Mouse (Mus musculus) kidney, adult 11 months (tissue): ENCODE results near the gene Ubn2.
"Not testable (repeated sequence)": the region's sequence is repeated elsewhere in the genome, so short reads cannot be mapped to it uniquely, and the experiment has no call there.

Experiments used
- DNase-seq: peaks from one replicate; pipeline ENCODE4 v3.0.0; 2022

Ubn2 gene

GRCm38 (mm10) chr6:38433261-38434033, at the start of gene Ubn2:
TSS of gene Ubn2 (plus strand) at chr6:38433950.
- peak; percentile 98 for DNase-seq

GRCm38 (mm10) chr6:38389671-38390070, 44.1 kb upstream of the Ubn2 start:
- DNase-seq, result no peak

- DNase-seq, result peak; percentile 12
Measured at GRCm38 (mm10) chr6:38432457-38432856, 1.3 kb upstream of the Ubn2 start.

DNA sequence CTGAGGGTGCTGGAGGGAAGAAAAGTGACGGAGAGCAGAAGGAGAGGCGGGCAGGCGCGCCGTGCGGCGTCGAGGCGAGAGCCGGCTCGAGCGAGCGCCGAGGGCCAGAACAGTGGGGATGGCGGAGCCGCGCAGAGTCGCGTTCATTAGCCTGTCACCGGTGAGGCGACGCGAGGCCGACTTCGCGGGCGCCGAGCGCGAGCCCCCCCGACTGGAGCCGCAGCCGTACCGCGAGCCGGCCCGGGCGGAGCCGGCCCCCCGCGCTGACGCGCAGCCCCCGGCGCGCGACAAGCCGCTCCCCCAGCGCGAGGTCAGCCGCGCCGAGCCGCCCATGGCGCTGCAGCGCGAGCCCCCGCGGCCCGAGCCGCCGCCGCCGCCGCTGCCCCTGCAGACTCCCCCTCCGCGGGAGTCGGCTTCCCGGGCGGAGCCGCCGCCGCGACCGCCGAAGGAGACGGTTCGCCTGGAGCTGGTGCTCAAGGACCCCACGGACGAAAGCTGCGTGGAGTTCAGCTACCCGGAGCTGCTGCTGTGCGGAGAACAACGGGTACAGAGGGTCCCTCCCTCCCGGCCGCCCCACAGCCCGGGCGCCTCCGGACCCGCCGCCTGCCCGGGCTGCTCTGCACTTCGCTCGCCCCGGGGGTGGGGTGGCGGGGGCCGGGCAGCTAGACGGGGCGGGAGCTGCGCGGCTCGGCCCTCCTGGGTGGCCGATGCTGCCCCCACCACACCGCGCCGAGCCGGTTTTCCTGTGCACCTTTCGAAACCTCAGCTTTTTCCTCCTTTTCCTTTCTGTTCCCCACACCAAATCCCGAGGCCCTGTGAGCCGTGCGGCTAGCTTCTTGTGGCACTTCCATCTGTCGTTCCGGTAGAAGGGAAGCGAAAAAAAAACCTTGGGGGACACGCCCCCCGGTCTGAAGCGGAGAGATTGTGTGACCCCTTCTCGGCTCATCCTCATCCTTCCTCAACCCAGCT, 589 bp downstream of the Ubn2 start:
- DNase-seq, result peak; percentile 46

DNA sequence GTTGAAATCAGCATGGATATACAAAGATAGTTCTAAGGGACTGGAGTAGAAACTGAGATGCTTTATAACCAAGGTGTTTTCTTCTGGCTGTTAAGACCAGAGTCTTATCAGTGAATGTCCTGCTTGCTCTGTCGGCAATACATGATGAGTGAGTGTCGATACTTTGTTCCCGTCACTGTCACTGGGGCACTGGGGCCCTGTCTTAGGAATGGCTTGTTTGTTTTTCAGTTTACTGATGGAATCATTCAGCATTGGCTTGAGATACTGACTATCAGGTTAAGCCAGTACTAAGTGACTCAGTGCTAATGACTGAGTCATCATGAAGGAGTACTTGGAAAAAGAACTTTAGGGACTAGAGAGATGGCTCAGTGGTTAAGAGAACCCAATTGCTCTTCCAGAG, 10.1 kb downstream of the Ubn2 start:
- DNase-seq, result no peak

DNA sequence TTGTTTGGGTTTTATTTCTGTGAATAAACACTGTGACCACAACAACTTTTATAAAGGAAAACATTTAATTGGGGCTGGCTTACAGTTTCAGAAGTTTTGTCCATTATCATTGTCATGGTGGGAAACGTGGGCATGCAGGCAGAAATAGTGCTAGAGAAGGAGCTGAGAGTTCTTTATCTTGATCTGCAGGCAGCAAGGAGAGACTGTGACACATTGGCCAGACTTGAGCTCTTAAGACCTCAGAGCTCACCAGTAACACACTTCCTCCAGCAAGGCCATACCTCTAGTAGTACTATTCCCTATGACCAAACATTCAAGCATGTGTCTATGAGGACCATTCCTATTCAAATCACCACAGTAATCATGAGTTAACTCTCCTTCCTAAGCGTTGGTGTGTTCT, 14.5 kb downstream of the Ubn2 start:
- DNase-seq, result no peak

- no peak for DNase-seq
Measured at GRCm38 (mm10) chr6:38453049-38453448, 19.3 kb downstream of the Ubn2 start.

DNA sequence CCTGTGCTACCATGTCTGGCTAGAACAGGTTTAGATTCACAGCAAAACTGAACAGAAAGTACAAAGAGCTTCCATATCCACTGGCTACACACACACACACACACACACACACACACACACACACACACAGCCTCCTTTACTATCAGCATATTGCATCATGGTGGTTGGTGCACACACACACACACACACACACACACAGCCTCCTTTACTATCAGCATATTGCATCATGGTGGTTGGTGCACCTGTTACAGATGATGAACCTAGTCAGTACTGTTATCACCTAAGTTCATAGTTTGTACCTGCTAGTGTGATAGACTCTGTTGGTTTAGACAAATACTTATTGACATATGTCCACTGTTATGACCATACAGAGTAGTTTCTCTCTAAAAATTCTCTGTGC, 22.7 kb downstream of the Ubn2 start:
- not testable (repeated sequence) for DNase-seq

DNA sequence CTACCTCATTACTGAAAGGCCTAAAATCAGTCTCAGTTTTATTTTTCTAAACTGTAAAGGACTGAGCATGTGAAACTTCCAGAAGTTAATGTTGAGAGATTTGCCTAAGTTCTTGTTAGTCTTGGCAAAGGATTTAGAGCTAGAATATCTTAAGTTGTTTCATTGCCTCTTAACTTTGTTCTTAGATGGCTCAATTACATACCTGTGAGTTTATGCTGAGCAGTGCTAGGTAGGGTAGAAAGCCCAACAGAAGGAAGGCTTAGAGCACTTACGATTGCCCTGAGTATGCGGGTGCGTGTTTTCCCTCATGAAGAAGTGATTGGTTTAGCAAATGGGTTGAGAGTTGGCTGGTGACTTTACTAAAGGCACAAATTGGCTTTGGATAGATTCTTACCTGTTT, 24.3 kb downstream of the Ubn2 start:
- DNase-seq, result no peak

- no peak for DNase-seq
Measured at GRCm38 (mm10) chr6:38469591-38469990, 35.8 kb downstream of the Ubn2 start.

DNA sequence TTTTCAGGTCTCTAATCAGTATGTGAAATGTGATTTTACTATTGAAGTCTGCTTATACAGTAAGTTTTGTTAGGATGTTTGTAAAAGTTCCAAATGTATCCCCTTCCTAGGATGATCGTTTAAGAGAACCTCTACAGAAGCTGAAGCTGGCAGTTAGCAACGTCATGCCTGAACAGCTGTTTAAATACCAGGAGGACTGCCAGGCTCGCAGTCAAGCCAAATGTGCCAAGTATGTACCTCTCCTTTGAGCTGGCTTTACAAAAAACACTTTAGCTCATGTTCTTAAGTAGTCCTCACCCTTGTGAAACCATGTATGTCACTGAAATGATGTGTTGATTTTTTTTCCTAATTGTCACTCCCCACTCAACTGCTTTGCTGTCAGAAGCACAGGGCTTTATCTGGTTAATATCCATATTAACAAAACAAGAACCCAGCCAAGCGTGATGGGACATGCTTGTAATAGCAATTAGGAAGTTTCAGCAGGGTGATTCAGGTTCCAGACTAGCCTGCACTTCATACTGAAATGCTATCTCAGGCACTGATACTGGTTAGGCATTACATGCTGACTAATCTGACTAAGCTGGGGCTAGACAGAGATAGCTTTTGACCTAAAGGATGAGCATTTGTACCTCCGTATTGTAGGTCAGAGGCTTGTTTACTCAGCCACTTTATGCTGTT, 48.1 kb downstream of the Ubn2 start:
- peak; percentile 33 for DNase-seq

DNA sequence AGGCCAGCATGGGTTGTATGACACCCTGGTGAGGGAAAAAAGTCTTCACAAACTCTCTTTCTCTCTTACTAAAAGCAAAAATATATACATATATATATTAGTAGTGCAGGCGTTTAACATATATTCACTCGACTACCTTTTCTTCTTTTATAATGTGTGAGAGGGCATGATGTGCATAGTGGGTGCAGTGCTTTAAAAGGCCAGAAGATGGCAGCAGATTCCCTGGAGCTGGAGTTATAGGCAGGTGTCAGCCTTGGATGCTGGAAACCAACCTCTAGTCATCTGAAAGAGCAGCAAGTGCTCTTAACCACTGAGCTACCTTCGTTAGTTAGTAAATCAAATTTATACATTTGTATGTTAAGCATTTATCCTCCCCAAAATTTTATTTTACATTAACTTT, 58.8 kb downstream of the Ubn2 start:
- DNase-seq, result peak; percentile 17

DNA sequence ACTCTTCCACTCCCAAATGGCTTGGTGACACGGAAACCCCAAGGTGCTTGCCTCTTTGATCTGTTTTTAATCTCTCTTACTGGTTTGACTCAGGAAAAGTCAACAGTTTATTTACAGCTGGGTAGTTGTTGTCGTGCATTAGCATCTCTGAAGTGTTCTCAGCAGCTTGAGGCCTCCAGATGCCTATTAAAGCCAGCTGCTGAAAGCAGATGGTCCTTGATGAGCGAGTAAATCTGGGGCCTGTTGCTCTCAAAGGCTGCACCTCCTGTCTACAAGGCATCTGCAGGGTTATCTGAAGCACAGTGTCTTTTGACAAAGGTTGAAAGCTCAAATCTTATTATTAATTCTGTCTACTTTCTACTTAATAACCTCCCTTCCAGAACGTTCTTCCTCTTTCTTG, 61.9 kb downstream of the Ubn2 start:
- no peak for DNase-seq

DNA sequence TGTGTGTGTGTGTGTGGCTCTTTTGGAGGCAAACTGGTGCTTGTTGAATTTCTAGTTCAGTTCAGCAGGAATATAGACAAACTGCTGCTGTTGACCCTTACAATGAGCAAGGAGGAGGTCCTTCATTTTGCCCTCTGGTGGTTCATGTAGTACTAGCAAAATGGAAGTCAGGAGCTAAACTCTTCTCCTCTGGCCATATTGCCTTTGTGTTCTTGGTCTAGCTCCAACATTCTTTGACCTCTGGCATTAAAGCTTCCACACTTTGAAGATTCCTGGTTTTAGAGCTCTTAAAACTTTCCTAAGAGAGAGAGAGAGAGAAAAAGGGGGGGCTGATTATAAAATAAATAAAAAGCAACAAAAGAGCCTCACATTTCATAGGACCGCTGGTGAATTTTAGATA, 78.3 kb downstream of the Ubn2 start:
- no peak for DNase-seq

GRCm38 (mm10) chr6:38512830-38513229, 79.1 kb downstream of the Ubn2 start:
- no peak for DNase-seq

DNA sequence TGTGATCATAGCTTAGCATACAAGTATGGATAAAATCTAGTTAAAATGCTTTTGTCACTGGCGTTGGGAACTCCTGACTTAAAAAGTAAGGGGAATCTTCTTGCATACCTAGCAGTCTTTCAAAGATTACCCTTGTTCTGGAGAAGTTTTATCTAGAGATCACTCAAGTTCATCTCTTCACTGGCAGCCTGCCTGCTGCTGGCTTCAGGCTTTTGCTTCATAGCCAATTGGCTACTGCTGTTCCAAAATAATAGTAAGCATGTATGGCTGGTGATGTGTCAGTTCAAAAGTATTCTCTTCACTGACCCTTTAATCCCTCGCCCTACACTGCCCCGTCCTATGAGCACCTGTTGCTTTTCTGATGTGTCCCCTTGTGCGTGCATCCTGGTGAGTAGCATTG, 81.5 kb downstream of the Ubn2 start:
- DNase-seq, result no peak

DNA sequence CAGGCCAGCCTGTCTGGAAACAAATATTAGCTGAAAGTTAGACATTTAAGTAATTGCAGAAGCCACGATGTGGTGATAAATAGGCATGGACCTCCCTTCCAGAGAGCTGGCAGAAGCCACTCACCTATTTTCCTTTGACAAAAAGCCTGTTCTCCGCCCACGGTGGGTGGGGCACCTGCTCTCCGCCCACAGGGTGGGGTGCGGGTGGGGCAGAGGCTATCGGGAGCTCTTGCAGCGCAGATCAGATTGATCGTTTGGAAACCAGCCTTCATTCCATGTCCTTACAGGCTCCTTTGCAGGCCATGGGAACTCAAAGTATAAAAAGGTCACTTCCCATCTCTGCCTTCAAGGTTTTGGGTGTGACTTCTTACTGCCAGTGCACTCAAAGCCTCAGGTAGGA, 90.1 kb downstream of the Ubn2 start:
- DNase-seq, result no peak

- DNase-seq, result no peak
Measured at GRCm38 (mm10) chr6:38531211-38531820, 97.6 kb downstream of the Ubn2 start.

GRCm38 (mm10) chr6:38532500-38533420, 99.0 kb downstream of the Ubn2 start:
- no peak for DNase-seq

- DNase-seq, result peak; percentile 99
Measured at GRCm38 (mm10) chr6:38533428-38534405, 100.0 kb downstream of the Ubn2 start, which contains the start of gene Fmc1. TSS of gene Fmc1 (plus strand) at chr6:38533502.
